Mouse (Mus musculus): ENCODE measurements at regions not wholly inside any gene's neighbourhood (a gene's known extent, or its start where the extent isn't known, plus 50 kb on each side); places are given as distances from the start of the nearest gene placed in this dataset.

DNA sequence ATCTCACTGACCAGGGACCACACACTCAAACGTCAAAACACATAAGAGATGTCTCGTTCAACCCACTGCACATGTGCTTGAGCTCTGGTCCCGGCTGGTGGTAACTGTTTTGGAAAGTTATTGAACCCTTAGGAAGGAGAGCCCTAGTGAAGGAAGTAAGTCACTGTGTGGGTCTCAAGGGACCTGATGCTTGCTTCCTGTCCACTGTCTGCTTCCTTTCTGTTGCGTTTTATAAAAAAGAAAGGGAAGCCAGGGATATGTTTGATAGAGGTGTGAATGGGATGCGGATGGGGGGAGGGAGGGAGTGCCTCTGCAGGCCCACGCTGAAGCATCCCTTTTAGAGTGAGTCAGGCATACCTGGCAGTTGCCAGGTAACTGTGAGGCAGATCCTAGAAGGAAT, 121.6 kb downstream of the Rassf10 start:
- TF ChIP-seq CTCF (IDR thresholded peaks at IDR 0.05; ENCODE audit: extremely low read depth, insufficient read depth, low read length) = no peak
- TF ChIP-seq POLR2A (IDR thresholded peaks at IDR 0.05; ENCODE audit: extremely low read depth, insufficient read depth, low read length) = no peak
